Mouse (Mus musculus): ENCODE results near the gene Cnot1. TPM values are rescaled to one million over a fixed set of nuclear protein-coding genes. Genes with fewer than 3 reads are reported as not detected.

Cnot1 gene
- polyA plus RNA-seq, 1 experiment from 2014 or later, result 83.1 TPM

DNA sequence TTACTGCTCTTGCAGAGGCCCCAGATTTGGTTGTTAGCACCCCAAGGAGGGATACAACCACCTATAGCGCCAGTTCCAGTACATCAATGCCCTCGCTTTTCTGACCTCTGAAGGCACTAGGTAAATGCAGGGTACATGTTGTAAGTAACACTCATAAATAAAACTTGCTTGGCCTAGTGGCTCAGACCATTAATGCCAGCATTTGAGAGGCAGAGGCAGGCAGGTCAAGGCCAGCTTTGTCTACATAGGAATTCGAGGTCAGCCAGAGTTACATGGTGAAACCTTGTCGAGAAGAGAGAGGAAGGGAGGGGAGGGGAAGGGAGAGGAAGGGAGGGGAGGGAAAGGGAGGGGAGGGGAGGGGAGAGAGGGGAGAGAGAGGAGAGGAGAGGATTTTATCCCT, 21.7 kb downstream of the Cnot1 start:
- Histone ChIP-seq H3K9ac (ENCODE audit: low read length) (no peak overlapping the region), H3K4me2 (ENCODE audit: low read length) (no peak overlapping the region), H3K36me3 (ENCODE audit: control insufficient read depth, insufficient read depth, low read length) (peaks cover 71% of the 10 kb centered on the region), H3K27ac (replicated peaks in 1 of 2; ENCODE audit: control insufficient read depth in 1 of 2, insufficient read depth in 1 of 2, low read depth in 2 of 2, low read length in 2 of 2) (no peak overlapping the region), H3K4me1 (ENCODE audit: control insufficient read depth in 2 of 2, insufficient read depth in 2 of 2, low read length in 2 of 2) (peaks cover 4 to 11% of the 10 kb centered on the region in 2 experiments; a peak in 3 of 4 replicates), H3K9me3 (ENCODE audit: control insufficient read depth, low read length) (no peaks in the 10 kb centered on the region), H3K4me3 (ENCODE audit: control insufficient read depth in 1 of 2, insufficient read depth in 1 of 2, low read depth in 1 of 2, low read length in 2 of 2) (no peak overlapping the region), H3K27me3 (ENCODE audit: control insufficient read depth, insufficient read depth, low read length) (no peaks in the 10 kb centered on the region)
- 94% methylated on average over 3 of the region's 4 CpGs for WGBS
- ATAC-seq (ENCODE audit: insufficient number of reproducible peaks, insufficient read depth, low FRiP score, low read depth), result no peak

- no peak for ATAC-seq (ENCODE audit: insufficient number of reproducible peaks, insufficient read depth, low FRiP score, low read depth)
- Histone ChIP-seq H3K27me3 (ENCODE audit: control insufficient read depth, insufficient read depth, low read length) (no peaks in the 10 kb centered on the region), H3K9ac (ENCODE audit: low read length) (no peak overlapping the region), H3K9me3 (ENCODE audit: control insufficient read depth, low read length) (0 out of 2 replicates have a peak, but pooled peaks cover 8% of the 10 kb centered on the region), H3K36me3 (ENCODE audit: control insufficient read depth, insufficient read depth, low read length) (peaks cover 71% of the 10 kb centered on the region), H3K27ac (replicated peaks in 1 of 2; ENCODE audit: control insufficient read depth in 1 of 2, insufficient read depth in 1 of 2, low read depth in 2 of 2, low read length in 2 of 2) (no peak overlapping the region), H3K4me2 (ENCODE audit: low read length) (no peak overlapping the region), H3K4me1 (ENCODE audit: control insufficient read depth in 2 of 2, insufficient read depth in 2 of 2, low read length in 2 of 2) (peaks cover 4 to 11% of the 10 kb centered on the region in 2 experiments; a peak in 3 of 4 replicates), H3K4me3 (ENCODE audit: control insufficient read depth in 1 of 2, insufficient read depth in 1 of 2, low read depth in 1 of 2, low read length in 2 of 2) (no peak overlapping the region)
Observed at GRCm38 (mm10) chr8:95782628-95783027, 24.6 kb downstream of the Cnot1 start.

GRCm38 (mm10) chr8:95781775-95782174, 25.5 kb downstream of the Cnot1 start:
- H3K9me3 ChIP-seq (ENCODE audit: control insufficient read depth, low read length), result 0 out of 2 replicates have a peak, but pooled peaks cover 8% of the 10 kb centered on the region
- H3K4me3 ChIP-seq (ENCODE audit: control insufficient read depth in 1 of 2, insufficient read depth in 1 of 2, low read depth in 1 of 2, low read length in 2 of 2), result no peak overlapping the region
- peaks cover 64% of the 10 kb centered on the region for H3K36me3 ChIP-seq (ENCODE audit: control insufficient read depth, insufficient read depth, low read length)
- H3K4me1 ChIP-seq (ENCODE audit: control insufficient read depth in 2 of 2, insufficient read depth in 2 of 2, low read length in 2 of 2), result peaks cover 4 to 11% of the 10 kb centered on the region in 2 experiments; a peak in 3 of 4 replicates
- no peak overlapping the region for H3K27ac ChIP-seq (replicated peaks in 1 of 2; ENCODE audit: control insufficient read depth in 1 of 2, insufficient read depth in 1 of 2, low read depth in 2 of 2, low read length in 2 of 2)
- WGBS, result 100% methylated on average over 2 of the region's 2 CpGs
- H3K27me3 ChIP-seq (ENCODE audit: control insufficient read depth, insufficient read depth, low read length), result no peaks in the 10 kb centered on the region
- no peak overlapping the region for H3K9ac ChIP-seq (ENCODE audit: low read length)
- ATAC-seq (ENCODE audit: insufficient number of reproducible peaks, insufficient read depth, low FRiP score, low read depth), result no peak
- H3K4me2 ChIP-seq (ENCODE audit: low read length), result no peak overlapping the region

GRCm38 (mm10) chr8:95781085-95781484, 26.2 kb downstream of the Cnot1 start:
- no peak overlapping the region for H3K9ac ChIP-seq (ENCODE audit: low read length)
- ATAC-seq (ENCODE audit: insufficient number of reproducible peaks, insufficient read depth, low FRiP score, low read depth), result no peak
- no peak overlapping the region for H3K4me3 ChIP-seq (ENCODE audit: control insufficient read depth in 1 of 2, insufficient read depth in 1 of 2, low read depth in 1 of 2, low read length in 2 of 2)
- 0 out of 2 replicates have a peak, but pooled peaks cover 8% of the 10 kb centered on the region for H3K9me3 ChIP-seq (ENCODE audit: control insufficient read depth, low read length)
- H3K4me2 ChIP-seq (ENCODE audit: low read length), result no peak overlapping the region
- WGBS, result 59% methylated on average over 3 of the region's 3 CpGs
- 0 out of 4 replicates have a peak overlapping the region, but pooled peaks of 1 of the 2 experiments have one; percentile 19 for H3K27ac ChIP-seq (replicated peaks in 1 of 2; ENCODE audit: control insufficient read depth in 1 of 2, insufficient read depth in 1 of 2, low read depth in 2 of 2, low read length in 2 of 2)
- H3K27me3 ChIP-seq (ENCODE audit: control insufficient read depth, insufficient read depth, low read length), result no peaks in the 10 kb centered on the region
- H3K36me3 ChIP-seq (ENCODE audit: control insufficient read depth, insufficient read depth, low read length), result peaks cover 64% of the 10 kb centered on the region
- peaks cover 4 to 11% of the 10 kb centered on the region in 2 experiments; a peak in 3 of 4 replicates for H3K4me1 ChIP-seq (ENCODE audit: control insufficient read depth in 2 of 2, insufficient read depth in 2 of 2, low read length in 2 of 2)

DNA sequence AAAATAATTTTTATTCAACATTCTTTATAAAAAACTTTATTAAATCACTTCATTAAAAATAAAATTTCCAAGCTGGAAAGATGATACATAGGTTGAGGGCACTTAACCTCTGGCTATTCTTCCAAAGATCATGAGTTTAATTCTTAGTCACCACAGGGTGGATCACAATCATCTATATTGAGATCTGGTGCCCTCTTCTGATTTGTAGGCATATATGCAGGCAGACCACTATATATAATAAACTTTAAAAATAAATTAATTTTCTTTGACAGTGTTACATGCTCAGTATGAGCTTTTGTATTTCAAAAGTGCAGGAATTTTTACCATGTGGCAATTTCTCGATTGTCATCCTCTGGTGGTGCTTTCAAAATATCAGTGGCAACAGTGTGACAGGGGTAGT, 43.1 kb downstream of the Cnot1 start:
- no peaks in the 10 kb centered on the region for H3K27me3 ChIP-seq (ENCODE audit: control insufficient read depth, insufficient read depth, low read length)
- H3K36me3 ChIP-seq (ENCODE audit: control insufficient read depth, insufficient read depth, low read length), result peaks cover 99% of the 10 kb centered on the region
- peaks cover 0 to 8% of the 10 kb centered on the region in 2 experiments; a peak in 1 of 4 replicates for H3K4me1 ChIP-seq (ENCODE audit: control insufficient read depth in 2 of 2, insufficient read depth in 2 of 2, low read length in 2 of 2)
- no peak overlapping the region for H3K4me3 ChIP-seq (ENCODE audit: control insufficient read depth in 1 of 2, insufficient read depth in 1 of 2, low read depth in 1 of 2, low read length in 2 of 2)
- H3K4me2 ChIP-seq (ENCODE audit: low read length), result no peak overlapping the region
- no peak for ATAC-seq (ENCODE audit: insufficient number of reproducible peaks, insufficient read depth, low FRiP score, low read depth)
- no peak overlapping the region for H3K27ac ChIP-seq (replicated peaks in 1 of 2; ENCODE audit: control insufficient read depth in 1 of 2, insufficient read depth in 1 of 2, low read depth in 2 of 2, low read length in 2 of 2)
- WGBS, result 86% methylated on average over 1 of the region's 1 CpGs
- no peaks in the 10 kb centered on the region for H3K9me3 ChIP-seq (ENCODE audit: control insufficient read depth, low read length)
- no peak overlapping the region for H3K9ac ChIP-seq (ENCODE audit: low read length)

- Histone ChIP-seq H3K27me3 (ENCODE audit: control insufficient read depth, insufficient read depth, low read length) (no peaks in the 10 kb centered on the region), H3K9ac (ENCODE audit: low read length) (no peak overlapping the region), H3K4me3 (ENCODE audit: control insufficient read depth in 1 of 2, insufficient read depth in 1 of 2, low read depth in 1 of 2, low read length in 2 of 2) (no peak overlapping the region), H3K9me3 (ENCODE audit: control insufficient read depth, low read length) (no peaks in the 10 kb centered on the region), H3K36me3 (ENCODE audit: control insufficient read depth, insufficient read depth, low read length) (peaks cover 99% of the 10 kb centered on the region), H3K27ac (replicated peaks in 1 of 2; ENCODE audit: control insufficient read depth in 1 of 2, insufficient read depth in 1 of 2, low read depth in 2 of 2, low read length in 2 of 2) (no peak overlapping the region), H3K4me1 (ENCODE audit: control insufficient read depth in 2 of 2, insufficient read depth in 2 of 2, low read length in 2 of 2) (peaks cover 0 to 8% of the 10 kb centered on the region in 2 experiments; a peak in 1 of 4 replicates), H3K4me2 (ENCODE audit: low read length) (no peak overlapping the region)
- no peak for ATAC-seq (ENCODE audit: insufficient number of reproducible peaks, insufficient read depth, low FRiP score, low read depth)
- 7% methylated on average over 6 of the region's 6 CpGs for WGBS
Observed at GRCm38 (mm10) chr8:95760323-95760722, 46.9 kb downstream of the Cnot1 start.

GRCm38 (mm10) chr8:95751924-95752323, 55.3 kb downstream of the Cnot1 start:
- no peak for ATAC-seq (ENCODE audit: insufficient number of reproducible peaks, insufficient read depth, low FRiP score, low read depth)
- peaks cover 100% of the 10 kb centered on the region for H3K36me3 ChIP-seq (ENCODE audit: control insufficient read depth, insufficient read depth, low read length)

DNA sequence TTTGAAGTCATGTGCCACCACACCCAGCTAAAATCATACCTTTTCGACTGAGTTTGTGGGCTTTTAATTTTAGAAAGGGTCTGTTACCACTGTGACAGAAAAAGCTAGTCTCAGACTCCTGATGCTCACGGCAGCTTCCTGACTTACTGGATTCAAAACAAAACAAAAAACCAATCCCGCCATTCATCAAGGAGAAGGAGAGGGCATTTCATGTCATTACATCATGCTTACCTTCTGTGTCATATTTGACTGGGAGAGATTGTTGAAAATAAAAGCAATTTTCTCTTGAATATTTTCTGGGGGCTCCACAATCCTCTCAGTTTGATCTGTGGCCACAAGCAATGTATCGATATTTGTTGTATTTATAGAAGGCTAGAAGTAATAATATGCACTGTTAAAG, 59.2 kb downstream of the Cnot1 start:
- H3K9ac ChIP-seq (ENCODE audit: low read length), result no peak overlapping the region
- no peak for ATAC-seq (ENCODE audit: insufficient number of reproducible peaks, insufficient read depth, low FRiP score, low read depth)
- no peaks in the 10 kb centered on the region for H3K9me3 ChIP-seq (ENCODE audit: control insufficient read depth, low read length)
- no peak overlapping the region for H3K4me2 ChIP-seq (ENCODE audit: low read length)
- 86% methylated on average over 4 of the region's 4 CpGs for WGBS
- H3K36me3 ChIP-seq (ENCODE audit: control insufficient read depth, insufficient read depth, low read length), result peaks cover 100% of the 10 kb centered on the region
- no peaks in the 10 kb centered on the region for H3K27me3 ChIP-seq (ENCODE audit: control insufficient read depth, insufficient read depth, low read length)
- no peaks in the 10 kb centered on the region for H3K4me1 ChIP-seq (ENCODE audit: control insufficient read depth in 2 of 2, insufficient read depth in 2 of 2, low read length in 2 of 2)
- H3K4me3 ChIP-seq (ENCODE audit: control insufficient read depth in 1 of 2, insufficient read depth in 1 of 2, low read depth in 1 of 2, low read length in 2 of 2), result no peak overlapping the region
- no peak overlapping the region for H3K27ac ChIP-seq (replicated peaks in 1 of 2; ENCODE audit: control insufficient read depth in 1 of 2, insufficient read depth in 1 of 2, low read depth in 2 of 2, low read length in 2 of 2)

More at GRCm38 (mm10) chr8:95751924-95752323, 55.3 kb downstream of the Cnot1 start:
- WGBS, result 100% methylated on average over 1 of the region's 1 CpGs
- Histone ChIP-seq H3K9ac (ENCODE audit: low read length) (no peak overlapping the region), H3K9me3 (ENCODE audit: control insufficient read depth, low read length) (no peaks in the 10 kb centered on the region), H3K27me3 (ENCODE audit: control insufficient read depth, insufficient read depth, low read length) (no peaks in the 10 kb centered on the region), H3K27ac (replicated peaks in 1 of 2; ENCODE audit: control insufficient read depth in 1 of 2, insufficient read depth in 1 of 2, low read depth in 2 of 2, low read length in 2 of 2) (no peak overlapping the region), H3K4me1 (ENCODE audit: control insufficient read depth in 2 of 2, insufficient read depth in 2 of 2, low read length in 2 of 2) (no peaks in the 10 kb centered on the region), H3K4me2 (ENCODE audit: low read length) (no peak overlapping the region), H3K4me3 (ENCODE audit: control insufficient read depth in 1 of 2, insufficient read depth in 1 of 2, low read depth in 1 of 2, low read length in 2 of 2) (no peak overlapping the region)
